Mouse (Mus musculus): ENCODE data around the gene Btaf1. TPM values are rescaled to one million over a fixed set of nuclear protein-coding genes. Genes with fewer than 3 reads are reported as not detected.

Gene Btaf1
- polyA plus RNA-seq, 1 experiment: 11.1 TPM

DNA sequence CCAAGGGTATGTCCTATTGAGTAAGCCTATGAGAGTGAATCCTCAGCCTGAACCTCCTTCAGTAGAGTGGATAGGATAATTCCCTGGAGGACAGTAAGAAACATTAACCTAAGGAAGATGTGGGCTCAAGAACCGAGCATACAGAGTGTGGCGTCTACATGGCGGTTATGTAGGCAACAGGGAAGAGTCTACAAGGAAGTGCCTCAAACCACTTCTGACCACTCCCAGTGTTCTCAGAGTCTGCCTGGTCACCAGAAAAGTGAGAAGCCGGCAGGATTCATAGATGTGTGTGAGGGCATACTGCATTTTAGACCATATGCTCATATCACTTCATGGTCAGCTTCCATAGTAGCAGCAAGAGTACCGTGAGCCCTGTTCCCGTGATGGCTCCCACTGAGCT, 122.6 kb downstream of the Btaf1 start:
- no peaks in the 10 kb centered on the region for H3K4me1 ChIP-seq (ENCODE audit: control insufficient read depth, insufficient read depth, low read length)
- WGBS: 63% methylated on average over 6 of the region's 6 CpGs
- H3K27ac ChIP-seq (ENCODE audit: control insufficient read depth, insufficient read depth, low read depth, low read length, poor library complexity): no peak overlapping the region; the same call in 1 of the 2 replicates
- TF ChIP-seq POLR2A (IDR thresholded peaks at IDR 0.05; ENCODE audit: borderline replicate concordance, control insufficient read depth, low read depth, low read length): no peak
- TF ChIP-seq CTCF (IDR thresholded peaks at IDR 0.05; ENCODE audit: control insufficient read depth, insufficient read depth, low read length): no peak
- no peak overlapping the region for H3K4me3 ChIP-seq (replicated peaks; ENCODE audit: control insufficient read depth, low read depth, low read length)

DNA sequence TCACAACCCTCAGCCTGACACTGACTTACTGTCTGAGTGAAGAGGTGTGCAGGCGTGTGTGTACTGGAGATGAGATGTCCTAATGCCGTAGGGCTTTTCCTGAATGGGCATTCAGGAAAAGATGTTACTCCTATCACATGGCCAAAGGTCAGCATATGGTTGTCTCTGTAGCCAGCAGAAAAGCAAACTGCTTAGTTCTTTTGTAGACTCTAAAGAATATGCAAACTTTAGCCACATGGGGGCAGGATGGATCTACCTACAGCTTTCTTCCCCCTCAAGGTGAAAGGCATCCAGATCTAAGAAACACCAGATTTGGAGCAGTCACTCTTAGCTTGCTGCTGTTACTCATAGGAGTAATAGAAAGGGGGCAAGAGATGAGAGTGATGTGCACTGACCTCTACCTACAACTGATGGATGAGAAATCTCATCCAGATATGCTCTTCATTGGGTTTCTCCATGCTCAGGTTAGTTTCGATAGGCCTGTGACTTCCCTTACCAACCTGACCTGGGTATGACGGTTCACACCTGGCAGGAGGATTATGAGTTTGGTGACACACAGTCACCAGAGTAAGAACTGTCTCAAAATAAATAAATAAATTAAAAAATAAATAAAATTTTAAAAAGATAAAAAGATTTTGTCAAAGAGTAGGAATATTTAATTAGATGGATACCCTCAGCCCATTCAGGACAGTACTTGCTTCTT, 124.9 kb downstream of the Btaf1 start:
- 75% methylated on average over 4 of the region's 4 CpGs for WGBS
- TF ChIP-seq POLR2A (IDR thresholded peaks at IDR 0.05; ENCODE audit: borderline replicate concordance, control insufficient read depth, low read depth, low read length): no peak
- no peak for TF ChIP-seq CTCF (IDR thresholded peaks at IDR 0.05; ENCODE audit: control insufficient read depth, insufficient read depth, low read length)
- Histone ChIP-seq H3K4me3 (replicated peaks; ENCODE audit: control insufficient read depth, low read depth, low read length) (no peak overlapping the region), H3K4me1 (ENCODE audit: control insufficient read depth, insufficient read depth, low read length) (no peaks in the 10 kb centered on the region), H3K27ac (ENCODE audit: control insufficient read depth, insufficient read depth, low read depth, low read length, poor library complexity) (no peak overlapping the region)

DNA sequence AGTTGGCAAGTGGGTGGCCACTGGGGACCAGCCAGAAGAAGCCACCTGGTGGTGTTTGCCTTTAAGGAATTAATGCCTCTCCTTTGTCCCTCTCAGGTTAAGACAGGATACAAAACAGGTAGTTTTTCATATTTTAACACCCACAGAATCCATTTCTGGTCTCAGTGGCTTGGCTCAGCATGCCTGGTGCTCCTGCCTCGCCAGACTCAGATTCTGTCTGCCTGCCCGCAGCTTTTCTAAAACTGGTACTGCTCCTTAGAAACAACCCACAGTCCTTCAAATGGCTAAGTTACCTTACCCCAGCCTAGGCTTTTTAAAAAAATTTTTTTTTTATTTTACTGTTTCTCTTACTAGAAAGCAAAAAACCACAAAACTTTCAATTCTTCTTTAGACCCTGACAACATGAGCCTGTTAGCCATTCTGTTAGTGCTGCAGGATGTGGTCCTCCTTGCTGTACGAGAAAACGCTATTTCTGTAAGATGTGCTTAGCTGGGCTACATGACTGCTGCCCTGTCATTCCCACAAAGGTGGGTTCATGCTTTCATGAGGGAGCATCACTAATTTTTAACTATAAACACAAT, 130.2 kb downstream of the Btaf1 start:
- Histone ChIP-seq H3K4me1 (ENCODE audit: control insufficient read depth, insufficient read depth, low read length) (no peaks in the 10 kb centered on the region; the same call in 1 of the 2 replicates), H3K27ac (ENCODE audit: control insufficient read depth, insufficient read depth, low read depth, low read length, poor library complexity) (no peak overlapping the region), H3K4me3 (replicated peaks; ENCODE audit: control insufficient read depth, low read depth, low read length) (no peak overlapping the region)
- 47% methylated on average over 4 of the region's 4 CpGs for WGBS
- no peak for TF ChIP-seq POLR2A (IDR thresholded peaks at IDR 0.05; ENCODE audit: borderline replicate concordance, control insufficient read depth, low read depth, low read length)

DNA sequence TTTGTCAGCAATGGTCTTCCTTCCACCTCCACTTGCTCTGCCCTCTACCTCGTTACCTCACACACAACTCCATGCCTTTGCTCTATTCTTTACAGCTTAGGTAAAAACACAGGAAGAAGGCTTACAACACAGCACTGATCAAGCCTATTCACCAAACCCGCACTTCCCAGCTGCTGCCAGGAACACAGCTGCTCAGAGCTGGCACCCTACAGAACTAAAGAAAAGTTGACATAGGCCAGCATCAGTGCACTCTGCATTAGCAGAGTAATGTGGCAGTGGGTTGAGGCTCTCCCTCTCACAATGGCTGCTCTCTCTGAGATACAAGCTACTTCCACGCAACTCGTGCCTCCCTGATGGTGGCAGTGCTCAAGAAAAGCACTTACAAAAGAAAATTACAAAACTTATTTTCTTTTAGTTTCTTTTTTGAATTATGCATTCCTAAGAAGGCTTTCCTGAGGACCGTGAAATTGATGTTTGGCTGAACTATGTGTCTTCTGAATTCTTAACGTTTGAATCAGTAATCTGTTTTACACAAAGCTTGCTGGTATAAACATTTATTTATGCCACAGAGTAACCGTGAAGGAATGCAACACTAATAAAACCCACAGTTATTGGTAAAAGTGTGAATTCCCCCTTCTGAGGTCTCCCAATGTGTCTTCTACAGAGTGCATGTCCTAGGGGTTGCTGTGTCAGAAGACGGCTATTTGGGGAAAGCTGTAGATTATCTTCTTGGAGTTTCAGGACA, 131.5 kb downstream of the Btaf1 start:
- WGBS: 68% methylated on average over 8 of the region's 8 CpGs

DNA sequence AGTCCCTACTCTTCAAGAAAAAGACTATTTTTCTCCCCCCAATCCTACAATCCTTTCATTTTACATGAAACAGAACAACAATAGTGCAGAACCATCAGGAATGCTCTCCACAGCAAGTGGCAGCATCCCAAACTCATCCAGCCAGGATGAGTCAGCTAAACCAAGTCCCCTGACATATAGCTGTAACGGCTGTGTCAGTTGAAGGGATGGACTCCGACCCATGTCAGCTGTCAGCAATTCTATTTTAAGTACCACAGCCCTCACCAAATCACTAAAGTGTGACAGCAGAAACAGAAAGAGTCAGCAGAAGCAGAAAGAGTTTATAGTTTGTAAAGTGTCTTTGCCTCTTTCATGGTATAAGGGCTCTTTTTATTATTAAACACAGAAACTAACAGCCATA, 133.7 kb downstream of the Btaf1 start:
- TF ChIP-seq POLR2A (IDR thresholded peaks at IDR 0.05; ENCODE audit: borderline replicate concordance, control insufficient read depth, low read depth, low read length): no peak
- no peak for TF ChIP-seq CTCF (IDR thresholded peaks at IDR 0.05; ENCODE audit: control insufficient read depth, insufficient read depth, low read length)
- H3K27ac ChIP-seq (ENCODE audit: control insufficient read depth, insufficient read depth, low read depth, low read length, poor library complexity): no peak overlapping the region
- H3K4me1 ChIP-seq (ENCODE audit: control insufficient read depth, insufficient read depth, low read length): no peaks in the 10 kb centered on the region; the same call in 1 of the 2 replicates
- 9% methylated on average over 2 of the region's 2 CpGs for WGBS
- no peak overlapping the region for H3K4me3 ChIP-seq (replicated peaks; ENCODE audit: control insufficient read depth, low read depth, low read length)

More for the DNA sequence above, 131.5 kb downstream of the Btaf1 start:
- Histone ChIP-seq H3K4me3 (replicated peaks; ENCODE audit: control insufficient read depth, low read depth, low read length) (no peak overlapping the region), H3K4me1 (ENCODE audit: control insufficient read depth, insufficient read depth, low read length) (no peaks in the 10 kb centered on the region; the same call in 1 of the 2 replicates), H3K27ac (ENCODE audit: control insufficient read depth, insufficient read depth, low read depth, low read length, poor library complexity) (no peak overlapping the region)
- TF ChIP-seq POLR2A (IDR thresholded peaks at IDR 0.05; ENCODE audit: borderline replicate concordance, control insufficient read depth, low read depth, low read length): no peak
- TF ChIP-seq CTCF (IDR thresholded peaks at IDR 0.05; ENCODE audit: control insufficient read depth, insufficient read depth, low read length): no peak

DNA sequence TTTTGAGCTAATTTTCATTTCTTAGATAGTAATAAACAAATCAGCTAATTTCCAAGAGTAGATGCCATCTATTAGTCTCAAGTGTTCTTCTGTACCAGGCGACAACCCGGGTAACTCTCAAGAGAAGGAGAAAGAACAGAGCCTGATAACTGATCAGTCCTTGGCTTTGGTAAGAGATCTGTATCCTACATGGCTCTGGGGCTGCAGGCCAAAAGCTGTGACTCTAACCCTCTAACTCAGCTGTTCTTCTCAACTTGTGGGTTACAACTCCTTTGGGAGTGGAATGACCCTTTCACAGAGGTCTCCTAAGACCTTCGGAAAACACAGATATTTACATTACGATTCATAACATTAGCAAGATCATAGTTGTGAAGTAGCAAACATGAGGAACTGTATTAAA, 134.2 kb downstream of the Btaf1 start:
- WGBS: 80% methylated on average over 4 of the region's 4 CpGs
- no peaks in the 10 kb centered on the region; the same call in 1 of the 2 replicates for H3K4me1 ChIP-seq (ENCODE audit: control insufficient read depth, insufficient read depth, low read length)
- no peak overlapping the region for H3K4me3 ChIP-seq (replicated peaks; ENCODE audit: control insufficient read depth, low read depth, low read length)
- H3K27ac ChIP-seq (ENCODE audit: control insufficient read depth, insufficient read depth, low read depth, low read length, poor library complexity): no peak overlapping the region
- TF ChIP-seq POLR2A (IDR thresholded peaks at IDR 0.05; ENCODE audit: borderline replicate concordance, control insufficient read depth, low read depth, low read length) (no peak), CTCF (IDR thresholded peaks at IDR 0.05; ENCODE audit: control insufficient read depth, insufficient read depth, low read length) (no peak)

Other genes starting within 250 kb of the Btaf1 start
- gene Ppp1r3c, start 189.4 kb upstream of the Btaf1 start, polyA plus RNA-seq (2011; ENCODE audit: insufficient read depth, insufficient read length, low replicate concordance, missing spikeins): 0.70 and 2.0 TPM in 2 replicates
- 9.2 and 20.4 TPM in 2 replicates for gene Tnks2, start 91.8 kb upstream of the Btaf1 start, polyA plus RNA-seq (2011; ENCODE audit: insufficient read depth, insufficient read length, low replicate concordance, missing spikeins)
- not detected in 2 replicates for gene Fgfbp3, start 6.5 kb upstream of the Btaf1 start, polyA plus RNA-seq (2011; ENCODE audit: insufficient read depth, insufficient read length, low replicate concordance, missing spikeins)